Mouse (Mus musculus): Measurements from ENCODE around the gene Cacnb4. TPM values are rescaled to one million over a fixed set of nuclear protein-coding genes. Genes with fewer than 3 reads are reported as not detected.

Cacnb4 gene
- total and polyA plus RNA-seq, 3 experiments = 0.16 to 0.61 (median 0.29) TPM

DNA sequence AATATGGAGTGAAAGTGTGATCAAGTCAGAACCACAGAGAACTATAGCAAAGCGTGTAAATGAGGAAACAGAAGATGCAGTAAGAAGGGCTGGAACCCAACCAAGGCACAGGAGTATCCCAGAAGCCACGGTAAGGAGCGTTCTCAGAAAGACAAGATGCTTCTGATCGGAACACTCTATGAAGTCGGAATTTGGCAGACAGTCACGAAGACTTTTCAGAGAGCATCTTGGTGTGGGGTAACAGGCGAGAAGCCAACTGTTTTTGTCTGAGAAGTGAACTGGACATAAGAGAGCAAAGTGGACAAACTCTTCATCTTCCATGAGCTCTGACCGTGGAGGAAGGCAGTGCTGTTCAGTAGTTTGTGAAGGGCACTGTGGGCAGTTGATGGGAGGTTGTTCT is 73.7 kb downstream of the Cacnb4 start:
- no peaks in the 10 kb centered on the region for H3K27me3 ChIP-seq (ENCODE audit: control insufficient read depth, insufficient read depth, low read length)
- H3K9ac ChIP-seq (ENCODE audit: low read depth, low read length) = no peak overlapping the region
- no peak for DNase-seq
- 72% methylated on average over 8 of the region's 8 CpGs for WGBS
- no peak overlapping the region for H3K4me3 ChIP-seq
- intact Hi-C loops (cut with DNase I) = no loop called here
- no peak overlapping the region for H3K27ac ChIP-seq
- no peaks in the 10 kb centered on the region for H3K79me2 ChIP-seq (replicated peaks; ENCODE audit: control insufficient read depth, insufficient read depth, low read length)
- TF ChIP-seq CTCF (IDR thresholded peaks at IDR 0.05) (no peak), POLR2A (IDR thresholded peaks at IDR 0.05; ENCODE audit: insufficient read depth, low read depth, low read length) (no peak), EP300 (IDR thresholded peaks at IDR 0.05; ENCODE audit: insufficient read depth, low read depth, low read length) (no peak)
- no peaks in the 10 kb centered on the region for H3K4me1 ChIP-seq (ENCODE audit: control insufficient read depth, insufficient read depth, low read length)
- no peaks in the 10 kb centered on the region for H3K36me3 ChIP-seq (ENCODE audit: control insufficient read depth, insufficient read depth, low read length)

DNA sequence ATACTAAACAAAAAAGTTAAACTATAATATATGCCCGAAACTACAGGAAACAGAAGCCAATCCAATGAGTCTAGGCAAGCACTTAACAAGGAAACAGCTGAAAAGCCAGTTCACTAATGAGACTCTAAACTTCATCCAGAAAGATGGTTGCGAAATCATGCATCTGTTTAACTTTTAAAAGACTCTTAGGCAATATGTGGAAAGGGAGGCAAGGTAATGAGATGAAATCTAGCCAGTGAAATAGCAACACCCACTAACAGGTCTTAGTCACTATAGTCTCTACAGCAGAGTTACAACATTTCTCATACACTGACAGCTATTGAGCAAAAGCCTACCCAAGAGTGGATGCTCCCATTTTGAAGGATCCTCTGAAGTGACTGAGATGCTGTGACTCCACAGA is 74.4 kb downstream of the Cacnb4 start:
- WGBS = 63% methylated on average over 2 of the region's 2 CpGs
- no peak for TF ChIP-seq POLR2A (IDR thresholded peaks at IDR 0.05; ENCODE audit: insufficient read depth, low read depth, low read length)
- TF ChIP-seq CTCF (IDR thresholded peaks at IDR 0.05) = no peak
- no peak for DNase-seq
- no peaks in the 10 kb centered on the region for H3K27me3 ChIP-seq (ENCODE audit: control insufficient read depth, insufficient read depth, low read length)
- no peaks in the 10 kb centered on the region for H3K4me1 ChIP-seq (ENCODE audit: control insufficient read depth, insufficient read depth, low read length)
- H3K79me2 ChIP-seq (replicated peaks; ENCODE audit: control insufficient read depth, insufficient read depth, low read length) = no peaks in the 10 kb centered on the region
- H3K36me3 ChIP-seq (ENCODE audit: control insufficient read depth, insufficient read depth, low read length) = no peaks in the 10 kb centered on the region
- no peak overlapping the region for H3K4me3 ChIP-seq
- H3K9ac ChIP-seq (ENCODE audit: low read depth, low read length) = no peak overlapping the region
- H3K27ac ChIP-seq = no peak overlapping the region
- intact Hi-C loops (cut with DNase I) = no loop called here

- Histone ChIP-seq H3K79me2 (replicated peaks; ENCODE audit: control insufficient read depth, insufficient read depth, low read length) (no peaks in the 10 kb centered on the region), H3K27ac (no peak overlapping the region), H3K4me3 (no peak overlapping the region), H3K9ac (ENCODE audit: low read depth, low read length) (no peak overlapping the region), H3K36me3 (ENCODE audit: control insufficient read depth, insufficient read depth, low read length) (no peaks in the 10 kb centered on the region), H3K4me1 (ENCODE audit: control insufficient read depth, insufficient read depth, low read length) (no peaks in the 10 kb centered on the region), H3K27me3 (ENCODE audit: control insufficient read depth, insufficient read depth, low read length) (no peaks in the 10 kb centered on the region)
- no peak for DNase-seq
- TF ChIP-seq EP300 (IDR thresholded peaks at IDR 0.05; ENCODE audit: insufficient read depth, low read depth, low read length) (no peak), POLR2A (IDR thresholded peaks at IDR 0.05; ENCODE audit: insufficient read depth, low read depth, low read length) (no peak), CTCF (IDR thresholded peaks at IDR 0.05) (no peak)
- intact Hi-C loops (cut with DNase I) = no loop called here
Measured at GRCm38 (mm10) chr2:52597511-52597910, 79.1 kb downstream of the Cacnb4 start.

DNA sequence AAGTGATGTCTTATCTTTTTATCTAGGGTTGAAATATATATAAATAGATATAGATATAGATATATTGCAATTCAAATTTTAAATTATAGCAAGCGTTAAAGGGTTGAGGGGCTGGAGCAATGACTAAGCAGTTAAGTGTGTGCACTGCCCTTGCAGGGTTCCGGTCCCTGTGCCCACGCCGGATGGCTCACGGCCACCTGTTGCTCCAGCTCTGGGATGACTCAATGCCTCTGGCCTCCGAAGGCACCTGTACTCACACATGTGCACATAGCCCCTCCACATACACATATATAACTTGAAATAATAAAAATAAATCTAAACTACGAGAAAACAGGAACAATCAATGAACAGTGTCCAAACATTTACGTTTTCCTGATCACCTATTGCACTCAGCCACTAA is 82.8 kb downstream of the Cacnb4 start:
- Histone ChIP-seq H3K27ac (no peak overlapping the region), H3K27me3 (ENCODE audit: control insufficient read depth, insufficient read depth, low read length) (no peaks in the 10 kb centered on the region), H3K4me3 (no peak overlapping the region), H3K9ac (ENCODE audit: low read depth, low read length) (no peak overlapping the region), H3K36me3 (ENCODE audit: control insufficient read depth, insufficient read depth, low read length) (no peaks in the 10 kb centered on the region), H3K4me1 (ENCODE audit: control insufficient read depth, insufficient read depth, low read length) (peaks cover 7% of the 10 kb centered on the region), H3K79me2 (replicated peaks; ENCODE audit: control insufficient read depth, insufficient read depth, low read length) (no peaks in the 10 kb centered on the region)
- no peak for DNase-seq
- intact Hi-C loops (cut with DNase I) = loop anchor here (5.0 kb wide), 3 partner anchors 172 to 292 kb away; partner anchors contain the start of gene Arl5a
- no peak for TF ChIP-seq EP300 (IDR thresholded peaks at IDR 0.05; ENCODE audit: insufficient read depth, low read depth, low read length)
- no peak for TF ChIP-seq CTCF (IDR thresholded peaks at IDR 0.05)
- no peak for TF ChIP-seq POLR2A (IDR thresholded peaks at IDR 0.05; ENCODE audit: insufficient read depth, low read depth, low read length)
- 87% methylated on average over 8 of the region's 8 CpGs for WGBS

GRCm38 (mm10) chr2:52593260-52593659 is 83.4 kb downstream of the Cacnb4 start:
- no peaks in the 10 kb centered on the region for H3K27me3 ChIP-seq (ENCODE audit: control insufficient read depth, insufficient read depth, low read length)
- H3K79me2 ChIP-seq (replicated peaks; ENCODE audit: control insufficient read depth, insufficient read depth, low read length) = no peaks in the 10 kb centered on the region
- H3K4me3 ChIP-seq = no peak overlapping the region
- no peak for DNase-seq
- intact Hi-C loops (cut with DNase I) = loop anchor here (5.0 kb wide), 3 partner anchors 171 to 291 kb away; partner anchors contain the start of gene Arl5a
- 62% methylated on average over 5 of the region's 5 CpGs for WGBS
- H3K4me1 ChIP-seq (ENCODE audit: control insufficient read depth, insufficient read depth, low read length) = peaks cover 7% of the 10 kb centered on the region
- H3K36me3 ChIP-seq (ENCODE audit: control insufficient read depth, insufficient read depth, low read length) = no peaks in the 10 kb centered on the region
- H3K27ac ChIP-seq = no peak overlapping the region
- H3K9ac ChIP-seq (ENCODE audit: low read depth, low read length) = no peak overlapping the region
- TF ChIP-seq CTCF (IDR thresholded peaks at IDR 0.05) (no peak), POLR2A (IDR thresholded peaks at IDR 0.05; ENCODE audit: insufficient read depth, low read depth, low read length) (no peak), EP300 (IDR thresholded peaks at IDR 0.05; ENCODE audit: insufficient read depth, low read depth, low read length) (no peak)

DNA sequence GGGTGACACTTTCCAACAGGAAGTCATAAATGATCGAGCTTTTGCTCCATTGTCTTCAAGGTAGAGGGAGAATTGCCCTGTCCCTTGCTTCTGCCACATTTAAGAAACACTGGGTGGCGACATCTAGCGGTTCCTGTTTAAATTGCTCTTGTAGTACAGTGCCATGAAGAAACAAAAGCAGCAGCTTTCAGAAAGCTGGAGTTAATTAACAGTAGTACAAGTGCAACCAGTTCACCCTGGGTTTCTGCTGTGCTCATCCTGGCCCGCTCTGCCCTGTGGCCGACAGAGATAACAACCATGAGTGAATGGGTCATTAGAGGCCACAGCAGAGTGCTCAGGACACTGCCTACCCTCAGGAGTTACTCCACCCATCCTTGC is 85.7 kb downstream of the Cacnb4 start:
- Histone ChIP-seq H3K4me3 (no peak overlapping the region), H3K9ac (ENCODE audit: low read depth, low read length) (no peak overlapping the region), H3K27me3 (ENCODE audit: control insufficient read depth, insufficient read depth, low read length) (no peaks in the 10 kb centered on the region), H3K27ac (no peak overlapping the region; the same call in 1 of the 2 replicates), H3K4me1 (ENCODE audit: control insufficient read depth, insufficient read depth, low read length) (peaks cover 7% of the 10 kb centered on the region), H3K79me2 (replicated peaks; ENCODE audit: control insufficient read depth, insufficient read depth, low read length) (no peaks in the 10 kb centered on the region), H3K36me3 (ENCODE audit: control insufficient read depth, insufficient read depth, low read length) (no peaks in the 10 kb centered on the region)
- WGBS = 0% methylated on average over 5 of the region's 5 CpGs
- DNase-seq = peak; percentile 68 to 75
- intact Hi-C loops (cut with DNase I) = loop anchor here (1.0 to 5.0 kb wide), 4 partner anchors 169 to 329 kb away; partner anchors contain the start of gene Arl5a
- TF ChIP-seq CTCF (IDR thresholded peaks at IDR 0.05) (peak; percentile 91), POLR2A (IDR thresholded peaks at IDR 0.05; ENCODE audit: insufficient read depth, low read depth, low read length) (no peak), EP300 (IDR thresholded peaks at IDR 0.05; ENCODE audit: insufficient read depth, low read depth, low read length) (0 out of 2 replicates have a peak, but pooled peaks have one; percentile 38)

Measured in heart, adult 2 months (tissue).